In the genomic region with DNA sequence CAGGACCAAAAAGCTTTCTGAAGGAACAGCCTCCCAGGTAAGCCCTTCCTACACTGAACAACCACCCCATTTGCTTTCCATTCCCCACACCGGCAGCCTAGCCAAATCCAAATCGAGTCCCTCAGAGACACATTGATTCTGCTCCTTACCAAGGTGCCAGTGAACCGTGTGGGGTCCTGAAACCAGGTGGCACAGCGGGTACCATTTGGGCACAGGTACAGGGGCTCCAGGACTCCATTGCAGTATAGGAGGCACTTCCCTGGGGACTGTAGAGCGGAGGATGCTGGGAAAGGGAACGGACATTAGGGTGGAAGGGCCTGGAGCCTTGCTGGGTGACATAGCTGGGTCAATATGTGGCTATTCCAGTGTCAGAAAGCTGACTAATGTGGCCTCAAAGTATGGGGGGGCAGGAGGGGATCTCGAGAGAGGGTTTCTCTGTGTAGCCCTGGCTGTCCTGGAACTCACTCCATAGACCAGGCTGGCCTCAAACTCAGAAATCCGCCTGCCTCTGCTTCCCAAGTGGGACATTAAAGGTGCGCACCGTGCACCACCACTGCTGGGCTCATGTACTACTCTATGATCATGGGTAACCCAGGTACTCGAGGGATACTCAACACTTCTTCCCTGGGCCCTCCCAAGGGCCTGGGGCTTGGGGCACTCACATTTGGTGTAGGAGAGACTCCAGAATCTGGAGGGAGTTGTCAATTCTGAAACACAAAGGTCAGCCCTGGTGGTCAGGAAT, we compare ENCODE assay signal across 8 mouse cellular contexts. TPM values are rescaled to one million over a fixed set of nuclear protein-coding genes. Genes with fewer than 3 reads are reported as not detected.
DNase-seq lines count a peak whose midpoint lies in the region; ATAC-seq and TF ChIP-seq lines count a peak whose summit lies in the region.

No protein-coding gene starts in this region.

- peak overlapping the region; percentile 90 for H3K4me3 ChIP-seq in heart, embryonic 15.5 days
- peak overlapping the region; percentile 95 for H3K4me3 ChIP-seq in bone marrow macrophage, adult 2 months (ENCODE audit: insufficient read depth, low read length)
- peak overlapping the region; percentile 89 for H3K4me3 ChIP-seq in hindbrain, embryonic 10.5 days
- peak overlapping the region; percentile 83 for H3K4me3 ChIP-seq in midbrain, embryonic 12.5 days

- H3K27ac ChIP-seq in heart, embryonic 15.5 days, result no peak overlapping the region
- H3K27ac ChIP-seq in bone marrow macrophage, adult 2 months (ENCODE audit: insufficient read depth, low read depth, low read length), result no peak overlapping the region
- peak overlapping the region; percentile 95 for H3K27ac ChIP-seq in hindbrain, embryonic 10.5 days
- no peak overlapping the region for H3K27ac ChIP-seq in midbrain, embryonic 12.5 days (replicated peaks)

- H3K36me3 ChIP-seq in heart, embryonic 15.5 days, result peaks cover 29% of the 10 kb centered on the region
- H3K36me3 ChIP-seq in hindbrain, embryonic 10.5 days, result peaks cover 46% of the 10 kb centered on the region
- H3K36me3 ChIP-seq in midbrain, embryonic 12.5 days, result peaks cover 39% of the 10 kb centered on the region

- no peak for DNase-seq in heart, postnatal 36 days
- DNase-seq in hindbrain, embryonic 10.5 days (ENCODE audit: low spot score), result no peak
- no peak for DNase-seq in urinary bladder, postnatal 25 days (ENCODE audit: low spot score)
- DNase-seq in spleen, adult 12 weeks (ENCODE audit: low spot score), result no peak
- DNase-seq in right cerebral cortex, postnatal 36 days (ENCODE audit: low spot score in 2 of 2), result no peak

- intact Hi-C loops in heart, postnatal 36 days (cut with DNase I), result loop anchor here (1.0 kb wide), 1 partner anchor 85 kb away; no protein-coding TSS in a partner anchor

- TF ChIP-seq CTCF in bone marrow macrophage, adult 2 months (IDR thresholded peaks at IDR 0.05; ENCODE audit: low read depth, low read length), result no peak

- H3K9ac ChIP-seq in heart, embryonic 15.5 days, result peak overlapping the region; percentile 90
- H3K9ac ChIP-seq in midbrain, embryonic 12.5 days (replicated peaks), result peak overlapping the region; percentile 86

- H3K9me3 ChIP-seq in heart, embryonic 15.5 days (replicated peaks), result no peaks in the 10 kb centered on the region
- no peaks in the 10 kb centered on the region for H3K9me3 ChIP-seq in hindbrain, embryonic 10.5 days
- H3K9me3 ChIP-seq in midbrain, embryonic 12.5 days, result no peaks in the 10 kb centered on the region

- peaks cover 14% of the 10 kb centered on the region for H3K27me3 ChIP-seq in heart, embryonic 15.5 days
- peaks cover 15% of the 10 kb centered on the region for H3K27me3 ChIP-seq in hindbrain, embryonic 10.5 days (ENCODE audit: insufficient read depth, poor library complexity, severe bottlenecking)
- H3K27me3 ChIP-seq in midbrain, embryonic 12.5 days, result peaks cover 5% of the 10 kb centered on the region

- 87% methylated on average over 11 of the region's 11 CpGs for WGBS in heart, embryonic 15.5 days
- WGBS in hindbrain, embryonic 10.5 days, result 88% methylated on average over 11 of the region's 11 CpGs
- 88% methylated on average over 11 of the region's 11 CpGs for WGBS in midbrain, embryonic 12.5 days

- H3K4me1 ChIP-seq in heart, embryonic 15.5 days (replicated peaks), result peaks cover 27% of the 10 kb centered on the region
- peaks cover 18% of the 10 kb centered on the region for H3K4me1 ChIP-seq in bone marrow macrophage, adult 2 months (ENCODE audit: control insufficient read depth, insufficient read depth, low read length)
- peaks cover 61% of the 10 kb centered on the region for H3K4me1 ChIP-seq in hindbrain, embryonic 10.5 days (replicated peaks)
- peaks cover 33% of the 10 kb centered on the region for H3K4me1 ChIP-seq in midbrain, embryonic 12.5 days

- no peak for TF ChIP-seq POLR2A in bone marrow macrophage, adult 2 months (IDR thresholded peaks at IDR 0.05; ENCODE audit: borderline replicate concordance, low read depth, low read length)

- ATAC-seq in heart, embryonic 15.5 days (replicated peaks; ENCODE audit: insufficient number of reproducible peaks, insufficient read depth, low FRiP score, low read depth), result no peak
- ATAC-seq in midbrain, embryonic 12.5 days (ENCODE audit: low FRiP score, low read depth), result no peak

- peak overlapping the region; percentile 86 for H3K4me2 ChIP-seq in heart, embryonic 15.5 days
- H3K4me2 ChIP-seq in midbrain, embryonic 12.5 days (replicated peaks), result peak overlapping the region; percentile 90

RNA-seq across cellular contexts. Expression of gene Slc25a39, which starts 2.0 kb away (rescaled TPM):
- polyA plus RNA-seq in heart, embryonic 15.5 days (2015; fragmentation: Nextera tagmentation; extraction: Ambion mirVana), result 293 and 321 TPM in 2 replicates
- total RNA-seq in heart, postnatal 36 days (2021), result 100 to 1,000 TPM; 174 to 183 TPM
- 133 and 173 TPM in 2 replicates for polyA plus RNA-seq in bone marrow macrophage, adult 2 months (2012; ENCODE audit: insufficient read depth, insufficient read length, missing spikeins)
- polyA plus RNA-seq in hindbrain, embryonic 10.5 days (2016; fragmentation: Nextera tagmentation; extraction: Ambion mirVana), result 236 TPM in 2 replicates
- 163 and 173 TPM in 2 replicates for polyA plus RNA-seq in midbrain, embryonic 12.5 days (2016; fragmentation: Nextera tagmentation; extraction: Ambion mirVana)

RNA-seq across cellular contexts. Expression of gene Rundc3a, which starts 12.5 kb away (rescaled TPM):
- 0.64 and 2.5 TPM in 2 replicates for polyA plus RNA-seq in heart, embryonic 15.5 days (2015; fragmentation: Nextera tagmentation; extraction: Ambion mirVana)
- under 1 TPM in 1 of 2 experiments, not detected in 1; 0.19 TPM for total RNA-seq in heart, postnatal 36 days (2021)
- not detected in 2 replicates for polyA plus RNA-seq in bone marrow macrophage, adult 2 months (2012; ENCODE audit: insufficient read depth, insufficient read length, missing spikeins)
- polyA plus RNA-seq in hindbrain, embryonic 10.5 days (2016; fragmentation: Nextera tagmentation; extraction: Ambion mirVana), result 23.5 and 57.0 TPM in 2 replicates
- polyA plus RNA-seq in midbrain, embryonic 12.5 days (2016; fragmentation: Nextera tagmentation; extraction: Ambion mirVana), result 117 and 133 TPM in 2 replicates

RNA-seq across cellular contexts. Expression of gene Grn, which starts 24.4 kb away (rescaled TPM):
- 198 and 242 TPM in 2 replicates for polyA plus RNA-seq in heart, embryonic 15.5 days (2015; fragmentation: Nextera tagmentation; extraction: Ambion mirVana)
- total RNA-seq in heart, postnatal 36 days (2021), result 100 to 1,000 TPM; 113 to 122 TPM
- 1,924 and 2,101 TPM in 2 replicates for polyA plus RNA-seq in bone marrow macrophage, adult 2 months (2012; ENCODE audit: insufficient read depth, insufficient read length, missing spikeins)
- 76.8 and 88.9 TPM in 2 replicates for polyA plus RNA-seq in hindbrain, embryonic 10.5 days (2016; fragmentation: Nextera tagmentation; extraction: Ambion mirVana)
- 67.0 and 82.7 TPM in 2 replicates for polyA plus RNA-seq in midbrain, embryonic 12.5 days (2016; fragmentation: Nextera tagmentation; extraction: Ambion mirVana)

RNA-seq across cellular contexts. Expression of gene Slc4a1, which starts 39.7 kb away (rescaled TPM):
- 20.2 and 31.9 TPM in 2 replicates for polyA plus RNA-seq in heart, embryonic 15.5 days (2015; fragmentation: Nextera tagmentation; extraction: Ambion mirVana)
- total RNA-seq in heart, postnatal 36 days (2021), result 1 to 10 TPM; 2.1 to 7.8 TPM
- polyA plus RNA-seq in bone marrow macrophage, adult 2 months (2012; ENCODE audit: insufficient read depth, insufficient read length, missing spikeins), result not detected in 2 replicates
- polyA plus RNA-seq in hindbrain, embryonic 10.5 days (2016; fragmentation: Nextera tagmentation; extraction: Ambion mirVana), result 35.8 and 38.0 TPM in 2 replicates
- 26.7 and 30.4 TPM in 2 replicates for polyA plus RNA-seq in midbrain, embryonic 12.5 days (2016; fragmentation: Nextera tagmentation; extraction: Ambion mirVana)

RNA-seq across cellular contexts. Expression of gene Fam171a2, which starts 41.8 kb away (rescaled TPM):
- polyA plus RNA-seq in heart, embryonic 15.5 days (2015; fragmentation: Nextera tagmentation; extraction: Ambion mirVana), result 2.7 and 5.7 TPM in 2 replicates
- 1 to 10 TPM; 4.3 to 5.2 TPM for total RNA-seq in heart, postnatal 36 days (2021)
- not detected in 2 replicates for polyA plus RNA-seq in bone marrow macrophage, adult 2 months (2012; ENCODE audit: insufficient read depth, insufficient read length, missing spikeins)
- 5.2 and 8.3 TPM in 2 replicates for polyA plus RNA-seq in hindbrain, embryonic 10.5 days (2016; fragmentation: Nextera tagmentation; extraction: Ambion mirVana)
- 17.6 and 18.0 TPM in 2 replicates for polyA plus RNA-seq in midbrain, embryonic 12.5 days (2016; fragmentation: Nextera tagmentation; extraction: Ambion mirVana)
